Mouse (Mus musculus) kidney, adult 2 months (tissue): ENCODE measurements around the gene Xpr1.

ENCODE experiments used
- CTCF ChIP-seq: fragments of 200-500 bp; conservative IDR thresholded peaks from 2 replicates; pipeline ENCODE4 v1.5.1; 2011; ENCODE audit warnings: low read depth, mild to moderate bottlenecking, control low read depth, low read length, moderate library complexity, mixed read lengths; ENCODE audit not compliant: insufficient read depth, insufficient read length
- POLR2A ChIP-seq: fragments of 200-500 bp; IDR thresholded peaks from one replicate; pipeline ENCODE4 v1.6.1; 2011; ENCODE audit warnings: low read depth, low read length, control low read depth

GRCm38 (mm10) chr1:155254309-155254708 is 162.9 kb downstream of the Xpr1 start:
- TF ChIP-seq CTCF, result no peak
- TF ChIP-seq POLR2A, result no peak
